Mouse (Mus musculus) thymus, adult 2 months (tissue): ENCODE measurements around the gene Tubb2a. TPM values are rescaled to one million over a fixed set of nuclear protein-coding genes. Genes with fewer than 3 reads are reported as not detected.

ENCODE experiments used
- DNase-seq: peaks from one replicate; pipeline ENCODE4 v3.0.0; 2021
- H3K27ac ChIP-seq: fragments of 200-500 bp; 2 replicates; pipeline ENCODE4 v1.5.1; 2012; ENCODE audit warnings: low read length, control low read depth; ENCODE audit not compliant: control insufficient read depth, insufficient read depth
- H3K27me3 ChIP-seq: fragments of 200-500 bp; 2 replicates; pipeline ENCODE4 v1.6.1; 2012; ENCODE audit warnings: mild to moderate bottlenecking, low read length, moderate library complexity, mixed read lengths; ENCODE audit not compliant: control insufficient read depth, insufficient read depth
- H3K36me3 ChIP-seq: fragments of 200-500 bp; 2 replicates; pipeline ENCODE4 v1.6.1; 2012; ENCODE audit warnings: mild to moderate bottlenecking, low read length, moderate library complexity; ENCODE audit not compliant: control insufficient read depth, insufficient read depth
- H3K4me1 ChIP-seq: fragments of 200-500 bp; replicated peaks from 2 replicates; pipeline ENCODE4 v1.6.1; 2012; ENCODE audit warnings: low read length; ENCODE audit not compliant: control insufficient read depth, insufficient read depth
- H3K4me3 ChIP-seq: fragments of 200-500 bp; 2 replicates; pipeline ENCODE4 v1.5.1; 2012; ENCODE audit warnings: mild to moderate bottlenecking, low read length, control low read depth, moderate library complexity; ENCODE audit not compliant: control insufficient read depth, insufficient read depth
- CTCF ChIP-seq: fragments of 200-500 bp; IDR thresholded peaks from 2 replicates; pipeline ENCODE4 v1.5.1; 2012; ENCODE audit warnings: mild to moderate bottlenecking, control low read depth, low read length, moderate library complexity, borderline replicate concordance; ENCODE audit not compliant: control insufficient read depth, poor library complexity, insufficient read depth; ENCODE audit errors: extremely low read depth
- POLR2A ChIP-seq: fragments of 200-500 bp; IDR thresholded peaks from 2 replicates; pipeline ENCODE4 v1.6.1; 2012; ENCODE audit warnings: mild to moderate bottlenecking, low read length, control low read depth, moderate library complexity; ENCODE audit not compliant: control insufficient read depth, poor library complexity, insufficient read depth; ENCODE audit errors: extremely low read depth
- WGBS: fragments of 180-500 bp; shearing (Covaris S2); methylation state at CpG from one replicate; pipeline ENCODE4 v1.1.7; 2018; 5-methylcytosine and 5-hydroxymethylcytosine counted together
- polyA plus RNA-seq: library from polyadenylated mRNA; depleted of rRNA; stranded (reverse); fragments of >200 nt; gene quantifications from 2 replicates; pipeline ENCODE4 v1.2.3, GENCODE M21; 2012

Gene Tubb2a
- polyA plus RNA-seq, 1 experiment = 469 TPM

- H3K4me3 ChIP-seq = no peak overlapping the region
- no peaks in the 10 kb centered on the region for H3K27me3 ChIP-seq
- WGBS = 78% methylated on average over 7 of the region's 7 CpGs
- no peak for TF ChIP-seq CTCF
- TF ChIP-seq POLR2A = no peak
- H3K4me1 ChIP-seq = peaks cover 25% of the 10 kb centered on the region
- no peaks in the 10 kb centered on the region for H3K36me3 ChIP-seq
- H3K27ac ChIP-seq = no peak overlapping the region
- DNase-seq = no peak
These were observed 9.4 kb upstream of the Tubb2a start for GRCm38 (mm10) chr13:34087052-34087812.

GRCm38 (mm10) chr13:34084026-34084750 is 6.4 kb upstream of the Tubb2a start:
- Histone ChIP-seq H3K27ac (no peak overlapping the region), H3K4me1 (peaks cover 14% of the 10 kb centered on the region), H3K36me3 (no peaks in the 10 kb centered on the region), H3K27me3 (no peaks in the 10 kb centered on the region), H3K4me3 (no peak overlapping the region)
- WGBS = 86% methylated on average over 9 of the region's 9 CpGs
- TF ChIP-seq POLR2A = no peak
- TF ChIP-seq CTCF = no peak
- no peak for DNase-seq

- H3K36me3 ChIP-seq = no peaks in the 10 kb centered on the region
- DNase-seq = no peak
- no peak overlapping the region for H3K4me3 ChIP-seq
- H3K27me3 ChIP-seq = no peaks in the 10 kb centered on the region
- TF ChIP-seq CTCF (no peak), POLR2A (no peak)
- H3K4me1 ChIP-seq = peaks cover 12% of the 10 kb centered on the region
- 93% methylated on average over 4 of the region's 4 CpGs for WGBS
- no peak overlapping the region for H3K27ac ChIP-seq
These were observed 4.1 kb upstream of the Tubb2a start for GRCm38 (mm10) chr13:34081926-34082325.

- no peak overlapping the region for H3K27ac ChIP-seq
- H3K4me3 ChIP-seq = no peak overlapping the region
- H3K36me3 ChIP-seq = peaks cover 3% of the 10 kb centered on the region; the same call in 1 of the 2 replicates
- H3K4me1 ChIP-seq = peaks cover 23% of the 10 kb centered on the region
- no peak for DNase-seq
- no peak for TF ChIP-seq POLR2A
- TF ChIP-seq CTCF = no peak
- 98% methylated on average over 3 of the region's 3 CpGs for WGBS
- H3K27me3 ChIP-seq = no peaks in the 10 kb centered on the region
These were observed 2.0 kb upstream of the Tubb2a start for GRCm38 (mm10) chr13:34079801-34080200.

GRCm38 (mm10) chr13:34078500-34079280 is 883 bp upstream of the Tubb2a start:
- TF ChIP-seq POLR2A = no peak
- no peak for TF ChIP-seq CTCF
- DNase-seq = no peak
- peak overlapping the region; percentile 32; the same call in 1 of the 2 replicates for H3K27ac ChIP-seq
- no peaks in the 10 kb centered on the region for H3K27me3 ChIP-seq
- peak overlapping the region; percentile 97 for H3K4me3 ChIP-seq
- peaks cover 4% of the 10 kb centered on the region; the same call in 1 of the 2 replicates for H3K36me3 ChIP-seq
- 20% methylated on average over 16 of the region's 16 CpGs for WGBS
- peaks cover 23% of the 10 kb centered on the region for H3K4me1 ChIP-seq
